Mouse (Mus musculus): ENCODE results near the gene Ggt5.

DNA sequence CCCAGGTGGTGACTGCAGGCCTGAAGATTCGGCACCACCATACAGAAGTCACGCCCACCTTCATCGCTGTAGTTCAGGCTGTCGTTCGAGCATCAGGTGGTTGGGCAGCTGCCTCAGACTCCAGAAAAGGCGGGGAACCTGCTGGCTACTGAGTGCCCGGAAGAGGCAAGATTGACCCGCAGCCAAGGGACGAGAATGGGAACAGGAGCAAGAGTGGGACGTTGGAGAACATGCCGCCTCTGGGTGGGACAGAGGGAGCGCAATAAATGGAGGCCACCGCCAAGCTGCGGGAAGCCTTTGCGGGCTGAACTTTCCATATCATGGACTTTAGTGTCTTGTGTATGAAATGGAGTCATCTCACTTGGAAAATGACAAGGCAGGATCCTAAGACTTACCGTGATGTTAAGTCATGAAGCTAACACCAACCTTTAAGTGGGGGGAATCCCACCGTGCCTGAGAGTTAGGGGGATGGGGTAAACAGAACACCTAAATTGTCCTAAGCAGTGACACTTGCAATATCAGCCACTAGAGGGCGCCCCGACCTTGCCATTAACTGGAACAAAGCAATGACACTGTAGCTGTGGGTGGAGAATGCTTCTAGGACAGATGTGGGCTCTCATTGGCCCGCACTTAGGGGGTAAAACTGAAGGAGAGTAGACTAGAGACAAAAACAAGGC lies 3.1 kb upstream of the Ggt5 start:
- TF ChIP-seq TAL1 (IDR thresholded peaks at IDR 0.05; ENCODE audit: low read length) = no peak
- TF ChIP-seq GATA1 (IDR thresholded peaks at IDR 0.05; ENCODE audit: low read length) = no peak

Data from erythroblast, embryonic 14.5 days (primary cell).